Mouse (Mus musculus) thymus, postnatal 14 days (tissue): ENCODE measurements around the gene Tial1.

Source experiments
- DNase-seq: peaks from one replicate; pipeline ENCODE4 v3.0.0; 2021

Tial1 gene

DNA sequence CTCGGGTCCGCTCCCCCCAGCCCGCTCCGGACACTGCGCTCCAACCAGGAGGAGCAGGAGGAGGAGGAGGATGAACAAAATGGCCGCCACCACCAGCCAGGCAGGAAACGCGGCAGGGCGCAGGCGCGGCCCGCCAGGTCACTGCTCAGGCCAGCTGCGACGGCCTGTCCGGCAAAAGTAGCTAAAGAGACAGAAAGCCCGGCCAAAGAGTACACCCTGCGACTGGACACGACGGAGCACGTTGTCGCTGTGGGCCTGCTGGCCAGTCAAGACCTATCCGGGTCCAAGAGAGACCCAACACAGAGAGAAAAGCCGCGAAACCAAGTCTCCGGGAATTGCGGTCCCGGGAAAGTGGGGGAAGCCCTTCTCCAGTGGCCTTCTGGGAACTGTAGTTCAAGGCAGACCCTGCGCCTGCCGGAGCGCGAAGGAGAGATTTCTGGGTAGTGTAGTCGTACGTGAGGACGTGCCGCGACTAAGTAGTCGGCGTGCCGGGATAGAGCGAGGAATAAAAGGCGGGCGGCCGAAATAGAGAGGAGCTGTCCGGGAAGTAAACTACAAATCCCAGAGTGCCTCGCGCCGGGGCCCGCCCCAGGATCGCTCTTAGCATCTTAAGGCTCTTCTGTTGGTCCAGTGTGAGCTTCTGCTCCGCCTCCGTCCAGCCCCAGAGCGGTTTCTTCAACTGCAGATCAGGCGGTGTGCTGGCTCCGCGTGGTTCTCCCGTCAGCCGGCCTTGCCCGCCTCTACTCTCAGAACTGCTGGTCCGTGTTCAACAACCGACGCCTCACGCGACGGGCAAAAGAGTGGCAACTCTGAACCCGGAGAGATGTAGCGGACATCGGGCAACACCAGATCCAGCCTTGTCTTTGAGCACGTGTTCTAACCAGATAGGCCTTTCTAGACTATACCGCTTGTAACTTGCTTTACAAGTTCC, at the start of gene Tial1:
Gene Tial1 (minus strand): TSS at position 433 of the 931 bp plus-strand sequence.
- peak; percentile 97 for DNase-seq

DNA sequence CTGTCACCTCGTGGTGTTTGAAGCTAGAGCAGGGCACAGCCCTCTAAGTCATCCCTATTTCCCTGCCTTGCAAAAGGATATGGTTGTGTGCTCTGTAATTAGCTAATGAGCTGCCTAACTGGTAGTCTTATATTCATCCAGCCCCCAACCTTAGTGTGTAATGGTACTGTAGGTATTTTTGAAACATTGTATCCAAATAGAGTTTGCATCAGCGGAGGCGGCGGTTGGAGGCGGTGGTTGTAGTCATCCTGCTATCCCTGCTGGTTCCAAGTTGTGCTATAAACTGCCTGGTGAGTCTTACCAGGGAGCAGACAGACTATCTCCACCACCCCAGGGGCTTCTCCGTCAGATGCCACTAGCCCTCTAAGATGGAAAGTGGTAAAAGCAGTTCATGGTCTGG, 42.6 kb upstream of the Tial1 start:
- no peak for DNase-seq

DNA sequence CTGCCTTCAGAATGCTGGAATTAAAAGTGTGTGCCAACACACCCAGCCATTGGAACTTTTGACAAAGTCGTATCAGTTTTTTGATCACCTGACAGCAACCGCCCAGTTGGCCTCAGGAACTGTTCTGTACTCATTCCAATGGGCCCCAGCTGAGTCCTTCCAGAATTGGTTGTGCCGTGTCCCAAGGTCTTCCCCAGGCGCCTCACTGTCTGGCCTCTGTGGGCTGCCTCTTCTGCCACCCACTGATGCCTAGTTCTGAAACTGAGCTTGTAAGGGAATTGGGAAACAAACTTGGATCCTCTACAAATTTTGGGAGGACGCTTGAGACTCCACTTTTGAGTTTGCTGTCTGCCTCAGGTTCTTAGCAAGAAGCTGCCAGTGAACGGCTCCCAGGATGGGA, 38.3 kb upstream of the Tial1 start:
- DNase-seq = no peak

DNA sequence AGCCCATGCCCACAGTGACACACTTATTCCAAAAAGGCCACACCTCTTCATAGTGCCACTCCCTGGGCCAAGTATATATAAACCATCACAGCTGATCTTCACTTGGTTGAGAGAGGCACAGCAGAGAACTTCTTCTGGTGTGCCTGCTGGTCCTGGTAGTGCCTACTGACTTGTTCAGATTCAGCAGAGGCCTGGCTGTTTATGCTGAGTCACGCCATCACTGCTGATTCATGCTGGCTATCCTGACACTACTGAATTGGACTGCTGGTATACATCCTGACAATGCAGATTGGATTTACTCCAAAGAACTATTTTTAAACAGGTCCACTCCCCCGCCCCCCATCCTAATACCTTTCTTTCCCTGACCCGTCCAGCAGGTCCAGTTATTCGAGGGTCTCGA, 33.0 kb upstream of the Tial1 start:
- DNase-seq = no peak

DNA sequence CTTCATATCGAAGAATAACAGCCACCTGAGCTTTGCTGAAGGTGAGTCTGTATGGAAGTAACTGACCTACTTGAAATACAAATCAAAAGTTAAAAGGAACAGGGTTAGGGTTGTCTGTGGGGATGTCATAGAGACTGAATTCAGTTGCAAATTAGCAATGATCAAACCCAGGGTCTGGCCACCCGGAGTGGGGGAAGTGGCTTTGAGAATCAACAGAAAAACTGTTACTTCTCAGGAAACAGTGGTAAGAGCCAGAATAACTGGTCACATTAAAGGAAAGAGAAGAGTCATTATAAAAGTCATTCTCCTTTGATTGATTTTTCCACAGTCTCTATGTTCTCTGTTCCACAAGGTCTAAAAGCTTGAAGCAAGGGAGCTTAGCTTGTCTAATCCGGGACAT, 27.5 kb upstream of the Tial1 start:
- no peak for DNase-seq

DNA sequence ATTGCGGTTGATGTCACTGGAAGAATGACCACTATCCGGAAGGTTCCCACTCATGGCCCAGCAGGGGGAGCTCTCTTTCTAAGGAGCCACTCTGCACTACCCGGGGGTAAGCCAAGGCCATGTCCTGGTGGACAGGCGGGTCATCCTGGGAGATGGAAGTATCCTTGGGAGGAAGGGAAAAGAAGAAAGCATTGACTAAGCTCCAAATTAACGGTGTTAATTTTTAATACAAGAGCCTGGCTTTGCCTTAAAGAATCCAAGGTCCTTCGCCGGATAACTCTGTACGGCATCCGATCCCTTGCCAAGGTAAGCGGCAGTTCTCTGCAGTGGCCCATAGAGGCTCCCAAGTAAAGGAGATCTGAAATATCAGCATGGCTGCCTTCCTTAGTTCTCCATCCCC, 12.8 kb upstream of the Tial1 start:
- DNase-seq = peak; percentile 26

DNA sequence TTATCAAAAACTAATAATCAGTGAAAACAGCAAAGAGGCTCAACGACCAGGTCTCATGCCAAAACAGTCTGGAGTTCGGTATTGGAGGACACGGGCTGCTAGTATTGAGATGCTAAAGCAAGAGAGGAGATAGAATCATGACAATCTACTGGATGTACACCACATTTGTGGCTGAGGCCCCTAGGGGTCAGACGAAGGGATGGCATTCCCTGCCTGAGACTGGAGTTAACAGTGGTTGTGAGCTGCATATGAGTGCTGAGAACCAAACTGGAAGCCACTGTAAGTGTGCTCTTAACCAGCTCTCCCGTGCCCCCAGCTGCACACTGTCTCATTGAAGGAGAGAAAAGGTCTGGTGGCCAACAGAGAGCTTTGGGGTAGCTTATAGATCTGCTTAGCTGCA, 889 bp upstream of the Tial1 start:
- DNase-seq = peak; percentile 11

DNA sequence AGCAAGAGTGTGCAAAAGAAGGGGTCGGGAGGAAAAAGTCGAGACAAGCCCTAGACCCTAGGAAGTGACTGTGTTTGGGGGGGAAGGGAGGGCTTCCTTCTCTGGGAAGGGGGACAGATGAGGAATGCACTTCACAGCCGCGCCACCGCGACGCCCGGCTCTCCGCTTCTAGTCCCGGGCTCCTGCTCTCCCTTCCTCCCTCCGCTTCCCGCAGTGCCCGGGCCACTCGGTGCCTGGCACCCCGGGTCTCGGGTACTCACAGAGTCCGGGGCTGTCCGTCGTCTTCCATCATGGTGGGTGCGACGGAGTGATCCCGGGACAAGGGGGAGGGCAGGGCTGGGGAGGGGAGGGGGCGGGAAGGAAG, 670 bp downstream of the Tial1 start:
- no peak for DNase-seq

DNA sequence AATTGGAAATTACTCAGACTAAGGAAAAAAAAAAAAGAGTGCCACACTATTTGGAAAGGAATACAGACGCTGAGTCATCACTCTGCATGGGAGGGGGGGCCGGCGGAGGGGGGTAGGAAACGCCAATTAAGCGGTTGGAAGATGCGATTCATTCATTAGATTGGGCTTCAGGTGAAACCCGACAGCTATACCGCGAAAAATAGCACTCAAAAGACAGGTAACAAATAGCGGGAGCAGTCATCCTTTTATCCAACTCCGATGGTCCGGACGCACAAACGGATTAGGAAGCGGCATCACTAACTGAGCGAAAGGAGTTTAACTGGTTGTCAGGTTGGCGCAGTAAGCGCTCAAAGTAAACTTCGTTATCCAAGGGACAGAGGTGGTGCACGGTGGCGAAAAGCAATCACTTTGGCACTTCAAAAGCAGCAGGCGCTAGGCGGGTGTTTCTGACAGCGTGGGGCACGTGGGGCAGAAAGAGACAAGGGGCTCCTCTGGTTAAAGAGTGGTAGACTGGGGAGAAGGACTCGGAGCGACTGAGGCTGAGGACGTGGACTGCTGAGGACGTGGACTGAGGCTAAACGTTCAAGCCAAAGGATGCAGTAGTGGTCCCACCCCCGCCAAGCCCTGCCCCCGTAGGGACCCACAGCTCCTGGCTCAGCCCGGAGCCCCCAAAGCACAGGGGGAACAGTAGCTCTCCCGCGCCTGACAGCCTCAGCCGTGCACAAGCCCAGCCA, 1.2 kb downstream of the Tial1 start:
- DNase-seq = peak; percentile 64

DNA sequence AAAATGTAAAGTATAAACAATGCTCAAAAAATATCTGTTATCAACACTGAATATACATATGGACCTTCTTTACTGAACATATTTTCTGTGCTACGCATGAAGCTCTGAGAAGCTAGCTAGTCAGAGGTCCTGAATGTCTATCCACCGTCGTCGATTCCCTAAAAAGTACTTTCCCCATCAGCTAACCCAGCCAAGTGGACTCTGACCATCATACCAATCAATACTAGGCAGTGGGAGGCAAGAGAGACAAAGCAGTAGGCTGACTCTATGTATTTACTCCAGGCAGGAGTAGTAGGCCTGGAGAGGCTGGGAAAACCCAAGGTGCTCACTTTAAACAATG, 1.8 kb downstream of the Tial1 start:
- DNase-seq = no peak

DNA sequence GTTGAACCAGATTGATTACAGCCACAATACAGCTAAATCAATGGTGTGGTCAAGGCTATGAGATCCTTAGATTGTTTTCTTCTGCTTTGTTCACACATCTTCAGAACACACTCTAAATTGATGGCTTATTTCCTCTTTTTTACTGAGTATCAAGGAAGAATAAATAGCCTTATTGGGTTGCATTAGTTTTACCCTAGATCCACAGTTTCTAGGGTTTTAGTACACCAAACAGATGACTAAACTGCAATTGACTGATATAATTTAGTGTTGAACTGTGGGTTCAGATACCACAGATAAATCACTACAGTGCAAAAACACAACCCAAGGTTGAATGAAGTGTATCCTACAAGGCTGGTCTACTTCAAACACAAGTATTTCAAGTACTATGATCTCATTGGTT, 3.5 kb downstream of the Tial1 start:
- DNase-seq = no peak

DNA sequence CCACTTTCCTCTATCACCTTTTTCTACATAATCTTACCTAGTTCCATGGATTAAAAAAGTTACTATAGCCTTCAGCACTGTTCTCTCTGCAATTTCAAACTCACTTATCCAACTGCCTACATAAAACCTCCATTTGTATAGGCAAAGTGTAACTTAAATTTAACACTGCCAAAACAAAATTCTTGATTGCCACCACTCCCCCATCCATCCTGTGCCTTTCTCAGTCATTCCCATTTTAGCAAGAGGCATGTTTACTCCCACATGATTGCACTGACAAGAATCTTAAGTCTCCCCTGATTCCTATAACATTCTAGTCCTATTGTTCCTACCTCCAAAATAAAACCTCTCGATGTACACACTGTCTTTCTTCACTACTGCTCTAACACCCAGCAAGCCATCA, 8.8 kb downstream of the Tial1 start:
- no peak for DNase-seq

DNA sequence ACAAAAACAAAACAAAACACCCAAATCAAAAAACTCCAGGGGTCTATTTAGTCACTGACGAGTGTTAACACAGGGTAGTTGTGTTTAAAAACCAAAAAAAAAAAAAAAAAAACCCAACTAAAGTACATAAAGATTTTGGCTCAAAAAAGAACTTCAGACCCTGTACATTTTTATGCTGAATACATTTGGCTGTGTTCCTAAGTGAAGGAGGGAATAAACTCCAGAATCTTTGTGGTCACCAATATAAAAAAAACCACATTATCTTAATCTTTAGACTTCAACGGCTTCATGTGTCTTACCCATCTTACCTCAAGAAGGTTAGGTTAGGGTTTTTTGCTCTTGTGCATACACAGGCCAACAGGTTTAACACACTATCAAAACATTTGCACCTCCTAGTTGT, 20.9 kb downstream of the Tial1 start:
- DNase-seq = no peak

DNA sequence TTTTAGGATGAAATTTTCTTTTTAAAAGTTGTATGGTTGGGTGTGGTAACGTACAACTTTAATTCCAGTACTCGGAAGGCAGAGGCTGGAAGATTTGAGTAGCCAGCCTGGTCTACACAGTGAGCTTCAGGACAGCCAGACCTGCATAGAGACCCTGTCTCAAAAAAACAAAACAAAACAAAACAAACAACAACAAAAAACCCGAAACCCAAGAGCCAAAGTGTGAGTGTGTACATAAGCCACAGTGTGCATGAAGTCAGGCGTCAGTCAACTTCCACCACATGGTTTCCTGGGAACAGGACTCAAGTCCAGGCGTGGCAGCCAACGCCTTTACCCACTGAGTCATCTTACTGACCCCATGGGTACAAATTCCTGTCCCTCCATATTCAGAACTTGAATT, 22.3 kb downstream of the Tial1 start:
- no peak for DNase-seq

DNA sequence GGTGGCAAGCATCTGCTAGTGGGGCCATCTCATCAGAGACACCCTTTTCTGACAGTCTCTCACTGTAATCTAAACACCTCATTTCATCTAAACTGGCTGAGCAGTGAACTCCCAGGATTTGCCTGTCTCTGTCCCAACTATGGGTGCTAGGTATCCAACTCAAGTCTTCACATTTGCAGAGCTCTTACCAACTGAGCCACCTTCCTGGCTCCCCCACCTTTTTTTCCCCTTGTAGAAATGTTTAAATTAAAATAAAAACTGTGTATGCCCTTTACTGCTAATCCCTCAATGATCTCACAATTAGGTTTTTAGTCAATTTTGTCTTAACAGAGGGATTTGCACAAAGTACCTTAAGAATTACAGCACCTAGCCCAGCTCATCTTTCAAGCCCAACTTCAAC, 23.4 kb downstream of the Tial1 start:
- DNase-seq = no peak

DNA sequence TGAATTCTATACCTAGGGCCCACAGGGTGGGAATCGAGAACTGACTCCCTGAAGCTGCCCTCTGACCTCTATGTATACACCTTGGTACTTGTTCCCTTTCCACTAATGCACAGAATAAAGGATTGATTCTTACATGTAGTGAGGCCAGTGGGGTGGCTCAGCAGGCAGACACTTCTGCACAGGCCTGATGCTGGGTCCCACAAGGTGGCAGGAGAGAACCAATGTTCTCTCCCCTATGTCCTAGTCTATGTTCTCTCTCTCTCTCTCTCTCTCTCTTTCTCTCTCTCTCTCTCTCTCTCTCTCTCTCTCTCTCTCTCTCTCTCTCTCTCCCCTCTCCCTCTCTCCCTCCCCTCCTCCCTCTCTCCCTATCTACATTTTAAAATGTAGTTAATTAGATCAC, 28.3 kb downstream of the Tial1 start:
- peak; percentile 54 for DNase-seq

DNA sequence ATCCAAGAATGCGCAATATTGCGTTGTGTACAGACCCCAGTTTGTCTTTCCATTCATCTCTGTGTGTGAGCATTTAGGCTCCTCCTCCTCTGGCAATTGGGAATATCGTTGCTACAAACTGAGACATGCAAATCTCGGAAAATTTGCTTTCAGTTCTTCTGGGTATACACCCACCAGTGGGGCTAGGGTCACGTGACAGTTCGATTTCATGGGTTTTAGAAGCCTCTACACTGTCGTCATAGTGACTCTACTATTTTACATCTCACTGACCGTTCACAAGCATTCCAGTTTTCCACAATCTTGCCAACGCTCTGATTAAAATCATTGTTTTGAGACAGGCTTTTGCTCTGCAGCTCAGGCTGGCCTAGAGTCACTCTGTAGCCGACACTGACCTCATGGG, 28.9 kb downstream of the Tial1 start:
- DNase-seq = no peak

DNA sequence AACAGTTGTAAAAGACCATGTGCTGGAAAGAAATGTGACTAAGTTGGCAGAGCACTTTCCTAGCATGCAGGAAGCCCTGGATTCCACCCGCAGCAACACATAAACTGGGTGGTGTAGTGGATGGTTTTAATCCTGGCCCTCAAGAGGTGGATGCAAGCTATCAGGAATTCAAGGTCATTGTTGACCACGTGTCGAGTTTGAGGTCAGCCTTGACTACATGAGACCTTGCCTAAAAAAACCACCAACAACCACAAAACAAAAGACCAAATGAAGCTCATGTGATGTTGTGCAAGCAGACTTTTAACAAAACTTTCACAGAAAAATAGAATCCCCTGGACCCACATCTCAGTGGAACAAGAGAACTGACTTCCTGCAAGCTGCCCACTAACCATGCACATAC, 39.0 kb downstream of the Tial1 start:
- no peak for DNase-seq

DNA sequence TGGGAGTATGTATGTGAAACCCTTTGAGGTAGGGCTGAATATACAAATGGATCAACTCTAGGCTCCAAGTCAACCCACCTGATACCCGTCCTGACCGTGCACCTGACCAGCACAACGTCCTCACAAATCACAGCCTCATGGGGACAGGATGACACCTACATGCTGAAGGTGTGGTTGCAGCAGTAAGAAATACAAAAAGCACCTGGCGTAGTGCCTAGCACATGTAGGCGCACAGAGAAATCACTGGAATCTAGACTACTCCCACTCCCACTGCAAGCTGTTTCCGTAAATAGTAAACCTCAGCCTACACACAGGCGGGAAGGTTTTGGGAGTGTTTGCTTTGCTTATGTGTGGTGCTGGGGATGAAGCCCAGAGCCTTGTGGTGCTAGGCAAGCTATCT, 39.8 kb downstream of the Tial1 start:
- DNase-seq = no peak

DNA sequence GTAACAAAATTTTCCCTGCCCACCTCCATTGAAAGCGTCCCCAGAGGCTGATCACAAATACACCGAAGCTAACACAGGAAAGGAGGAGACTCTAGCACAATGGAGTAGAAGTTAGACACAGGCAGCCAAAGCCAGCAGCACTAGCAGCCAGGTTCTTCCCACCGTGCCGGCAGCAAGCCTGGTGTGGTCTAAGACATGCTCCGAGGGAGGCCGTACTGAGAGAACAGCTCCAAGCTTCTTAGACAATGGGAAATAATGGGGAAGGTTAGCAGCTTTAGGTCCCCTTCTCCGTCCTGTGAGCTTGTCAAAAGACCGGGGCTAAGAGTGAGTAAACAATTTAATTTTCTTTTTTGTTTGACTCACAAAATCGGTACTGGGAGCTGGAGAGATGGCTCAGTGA, 41.8 kb downstream of the Tial1 start:
- DNase-seq = no peak

DNA sequence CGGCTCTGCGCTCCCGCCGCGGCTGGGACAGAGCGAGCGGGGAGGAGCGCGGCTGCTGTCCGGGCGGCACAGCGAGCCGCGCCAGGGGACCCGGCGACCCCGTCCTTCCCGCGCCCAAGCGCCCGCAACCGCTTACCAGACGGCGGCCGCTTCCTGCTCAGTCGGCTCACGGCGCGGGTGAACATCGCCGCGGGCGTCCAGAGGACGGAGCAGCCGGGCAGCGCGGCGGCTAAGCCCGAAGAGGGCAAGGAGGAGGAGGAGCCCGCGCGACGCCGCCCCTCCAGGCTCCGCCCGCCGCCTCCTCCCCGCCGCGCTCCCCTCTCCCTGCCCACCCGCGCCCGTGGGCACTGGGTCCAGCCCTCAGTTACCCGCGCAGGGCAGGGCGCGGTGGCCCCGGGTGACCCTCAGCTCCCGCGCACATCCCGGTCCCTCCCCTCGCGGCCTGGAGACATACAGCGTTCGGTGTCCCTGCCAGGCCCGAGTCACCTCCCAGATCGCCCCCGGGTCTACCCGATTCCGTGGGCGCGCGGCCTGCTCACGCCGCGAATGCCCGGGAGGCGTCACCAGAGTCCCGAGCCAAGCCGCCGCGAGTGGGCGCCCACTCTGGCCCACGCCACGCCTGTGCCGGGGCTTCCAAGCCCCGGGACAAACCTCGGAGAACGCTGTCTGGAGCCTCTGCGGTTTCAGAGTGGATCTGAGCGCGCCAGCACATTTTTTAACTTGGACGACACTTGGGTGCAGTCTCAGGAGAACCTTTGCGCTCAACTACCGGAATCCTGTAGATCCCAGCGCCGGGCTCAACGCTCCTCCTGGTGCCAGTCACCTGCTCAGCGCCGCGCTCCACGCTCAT, 43.4 kb downstream of the Tial1 start, which contains the start of gene Rgs10:
Gene Rgs10 (minus strand): TSS at position 829 of the 850 bp plus-strand sequence.
- peak; percentile 78 for DNase-seq

DNA sequence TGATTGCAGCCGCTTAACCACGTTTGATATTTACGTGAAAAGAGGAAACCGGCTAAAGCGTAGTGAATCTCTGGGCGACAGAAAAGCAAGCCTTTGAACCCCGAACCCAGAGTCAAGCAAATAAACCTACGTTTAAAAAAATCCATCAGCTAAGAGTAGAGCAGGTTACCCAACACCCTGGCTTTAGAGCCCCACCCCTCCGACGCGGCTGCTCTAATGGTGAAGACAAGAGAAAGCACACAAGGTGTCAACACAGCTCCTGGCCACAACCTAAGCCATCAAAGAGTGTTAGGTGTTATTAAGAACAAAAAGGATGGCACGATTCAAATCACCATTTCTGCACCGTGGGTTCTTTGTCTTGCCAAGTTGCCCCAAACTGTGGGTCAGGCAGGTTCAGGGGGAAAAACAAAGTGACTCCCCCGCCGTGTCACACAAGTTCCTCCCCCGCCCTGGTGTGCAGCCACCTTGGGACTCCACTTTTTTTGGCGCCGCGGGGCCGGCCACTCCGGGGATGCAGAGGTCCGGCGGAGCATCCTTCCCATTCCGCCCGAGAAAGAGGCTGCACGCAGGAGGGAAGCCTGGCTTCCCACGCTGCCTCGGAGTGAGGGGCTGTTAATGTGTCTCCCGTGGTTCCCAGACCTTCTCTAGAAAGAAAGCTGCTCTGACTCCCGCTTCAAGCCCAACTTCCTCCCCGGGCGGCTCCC, 44.1 kb downstream of the Tial1 start:
- DNase-seq = peak; percentile 69

DNA sequence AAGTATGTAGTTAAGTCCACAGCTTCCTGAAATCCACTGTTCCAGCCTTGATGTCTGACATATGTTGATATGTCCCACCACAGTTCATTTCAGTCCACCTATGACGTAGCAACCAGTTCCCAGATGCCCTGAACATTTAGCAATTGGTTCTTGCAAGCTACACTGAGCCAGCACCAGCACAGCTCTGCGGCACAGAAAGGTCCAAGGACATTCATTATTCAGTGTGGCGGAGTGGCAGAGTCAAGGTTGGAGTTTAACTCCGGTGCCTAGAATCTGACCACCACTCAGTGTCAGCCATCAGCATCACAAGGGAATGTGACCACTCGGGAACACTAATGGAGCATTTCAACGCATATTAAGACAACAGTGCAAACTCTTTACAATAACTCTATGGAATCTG, 44.9 kb downstream of the Tial1 start:
- no peak for DNase-seq
